9 mouse cellular contexts compared by ENCODE assay signal in genomic region chr2:154539720-154540119, GRCm38 (mm10). TPM values are rescaled to one million over a fixed set of nuclear protein-coding genes. Genes with fewer than 3 reads are reported as not detected.
DNase-seq lines count a peak whose midpoint lies in the region; ATAC-seq and TF ChIP-seq lines count a peak whose summit lies in the region.
"Had no signal": no experiment of that assay in that cellular context is flagged by ENCODE, and none has a peak within 500 bp of the region (broad histone marks: within the 10 kb centered on the region; RNA-seq: fewer than 3 reads in every experiment).

No protein-coding gene starts in this region.

- no peaks in the 10 kb centered on the region for H3K9me3 ChIP-seq in forebrain, embryonic 15.5 days
- H3K9me3 ChIP-seq in forebrain, embryonic 13.5 days (replicated peaks): no peaks in the 10 kb centered on the region
- no peaks in the 10 kb centered on the region for H3K9me3 ChIP-seq in G1E (replicated peaks)
- no peaks in the 10 kb centered on the region for H3K9me3 ChIP-seq in intestine, embryonic 15.5 days
- H3K9me3 ChIP-seq: midbrain, embryonic 12.5 days had no signal

- ATAC-seq in forebrain, embryonic 15.5 days (replicated peaks): no peak
- ATAC-seq in forebrain, embryonic 13.5 days: no peak
- no peak for ATAC-seq in G1E (ENCODE audit: extremely low read depth, insufficient number of reproducible peaks, low FRiP score, poor library complexity, severe bottlenecking)
- no peak for ATAC-seq in intestine, embryonic 15.5 days

- H3K36me3 ChIP-seq in forebrain, embryonic 15.5 days: peaks cover 21% of the 10 kb centered on the region
- H3K36me3 ChIP-seq in forebrain, embryonic 13.5 days (ENCODE audit: poor library complexity, severe bottlenecking): peaks cover 36% of the 10 kb centered on the region
- peaks cover 93% of the 10 kb centered on the region for H3K36me3 ChIP-seq in G1E (replicated peaks)
- H3K36me3 ChIP-seq in intestine, embryonic 15.5 days: peaks cover 8% of the 10 kb centered on the region; the same call in 1 of the 2 replicates

- no peak overlapping the region for H3K9ac ChIP-seq in forebrain, embryonic 15.5 days (replicated peaks)
- no peak overlapping the region for H3K9ac ChIP-seq in forebrain, embryonic 13.5 days
- H3K9ac ChIP-seq in intestine, embryonic 15.5 days: no peak overlapping the region
- H3K9ac ChIP-seq: midbrain, embryonic 12.5 days had no signal

- H3K4me1 ChIP-seq in forebrain, embryonic 15.5 days: peaks cover 37% of the 10 kb centered on the region
- peaks cover 37% of the 10 kb centered on the region for H3K4me1 ChIP-seq in forebrain, embryonic 13.5 days
- peaks cover 26% of the 10 kb centered on the region for H3K4me1 ChIP-seq in G1E (ENCODE audit: insufficient read depth, low read depth, low read length)
- H3K4me1 ChIP-seq in intestine, embryonic 15.5 days (replicated peaks): 0 out of 2 replicates have a peak, but pooled peaks cover 3% of the 10 kb centered on the region

- DNase-seq in left cerebral cortex, postnatal 4 days: peak; percentile 52
- DNase-seq in left cerebral cortex, postnatal 10 days (ENCODE audit: extremely low spot score in 1 of 2, low spot score in 2 of 2): no peak
- no peak for DNase-seq in G1E (ENCODE audit: low spot score)
- peak; percentile 53 for DNase-seq in embryo, embryonic 11 days
- DNase-seq in right cerebral cortex, postnatal 14 days: peak; percentile 62

- TF ChIP-seq CTCF in G1E (IDR thresholded peaks at IDR 0.05; ENCODE audit: low read depth, low read length): peak; percentile 37

- peak overlapping the region; percentile 79; the same call in 1 of the 2 replicates for H3K27ac ChIP-seq in forebrain, embryonic 15.5 days (replicated peaks)
- H3K27ac ChIP-seq in forebrain, embryonic 13.5 days: no peak overlapping the region
- no peak overlapping the region for H3K27ac ChIP-seq in intestine, embryonic 15.5 days

- no peaks in the 10 kb centered on the region for H3K27me3 ChIP-seq in forebrain, embryonic 15.5 days
- no peaks in the 10 kb centered on the region for H3K27me3 ChIP-seq in forebrain, embryonic 13.5 days
- H3K27me3 ChIP-seq in G1E (ENCODE audit: insufficient read depth, low read length): no peaks in the 10 kb centered on the region
- no peaks in the 10 kb centered on the region for H3K27me3 ChIP-seq in intestine, embryonic 15.5 days (replicated peaks)
- H3K27me3 ChIP-seq: midbrain, embryonic 12.5 days had no signal

- 73% methylated on average over 3 of the region's 3 CpGs for WGBS in forebrain, embryonic 15.5 days
- 76% methylated on average over 3 of the region's 3 CpGs for WGBS in forebrain, embryonic 13.5 days
- 79% methylated on average over 3 of the region's 3 CpGs for WGBS in intestine, embryonic 15.5 days

- no peak overlapping the region for H3K4me2 ChIP-seq in forebrain, embryonic 15.5 days (replicated peaks)
- no peak overlapping the region for H3K4me2 ChIP-seq in forebrain, embryonic 13.5 days
- no peak overlapping the region for H3K4me2 ChIP-seq in intestine, embryonic 15.5 days (replicated peaks)
- H3K4me2 ChIP-seq: midbrain, embryonic 12.5 days had no signal

- intact Hi-C loops in left cerebral cortex, postnatal 4 days (cut with DNase I): loop anchor here (2.0 kb wide), 1 partner anchor 123 kb away; no protein-coding TSS in a partner anchor
- intact Hi-C loops in left cerebral cortex, postnatal 10 days (cut with DNase I): loop anchor here (1.0 to 5.0 kb wide), 2 partner anchors 102 to 122 kb away; partner anchors contain the start of gene Cbfa2t2

- H3K4me3 ChIP-seq in forebrain, embryonic 15.5 days: no peak overlapping the region
- H3K4me3 ChIP-seq in forebrain, embryonic 13.5 days: no peak overlapping the region
- H3K4me3 ChIP-seq in G1E (ENCODE audit: low read depth, low read length): no peak overlapping the region
- no peak overlapping the region for H3K4me3 ChIP-seq in intestine, embryonic 15.5 days (replicated peaks)
- H3K4me3 ChIP-seq: midbrain, embryonic 12.5 days had no signal

RNA-seq across cellular contexts. Expression of gene 1700003F12Rik, which starts 7.2 kb away (rescaled TPM):
- 1.9 and 2.6 TPM in 2 replicates for polyA plus RNA-seq in forebrain, embryonic 15.5 days (2015; fragmentation: Nextera tagmentation; extraction: Ambion mirVana)
- 1.4 TPM in 2 replicates for polyA plus RNA-seq in forebrain, embryonic 13.5 days (2015; fragmentation: Nextera tagmentation; extraction: Ambion mirVana)
- total RNA-seq in left cerebral cortex, postnatal 4 days (2021): 1 to 10 TPM in 1 of 2 experiments, under 1 TPM in 1; 0.98 to 1.4 TPM
- total RNA-seq in left cerebral cortex, postnatal 10 days (2021): under 1 TPM in 1 of 2 experiments, not detected in 1; 0.71 TPM
- total RNA-seq in G1E (2014; fragmentation: Nextera tagmentation) (not detected in 2 replicates), G1E (2017) (not detected in 2 replicates)
- 0.13 TPM in 1 of 2 replicates, not detected in the other for polyA plus RNA-seq in G1E (2012)
- 0.52 and 0.57 TPM in 2 replicates for polyA plus RNA-seq in intestine, embryonic 15.5 days (2015; fragmentation: Nextera tagmentation; extraction: Ambion mirVana)

RNA-seq across cellular contexts. Expression of gene Actl10, which starts 11.9 kb away (rescaled TPM):
- polyA plus RNA-seq in forebrain, embryonic 15.5 days (2015; fragmentation: Nextera tagmentation; extraction: Ambion mirVana): 0.59 and 0.88 TPM in 2 replicates
- 0.49 and 0.68 TPM in 2 replicates for polyA plus RNA-seq in forebrain, embryonic 13.5 days (2015; fragmentation: Nextera tagmentation; extraction: Ambion mirVana)
- total RNA-seq in left cerebral cortex, postnatal 4 days (2021): under 1 TPM in 1 of 2 experiments, not detected in 1; 0.26 TPM
- not detected for total RNA-seq in left cerebral cortex, postnatal 10 days (2021)
- 0.53 TPM in 1 of 2 replicates, not detected in the other for total RNA-seq in G1E (2014; fragmentation: Nextera tagmentation)
- 0.22 and 0.41 TPM in 2 replicates for total RNA-seq in G1E (2017)
- not detected in 2 replicates for polyA plus RNA-seq in G1E (2012)
- polyA plus RNA-seq in intestine, embryonic 15.5 days (2015; fragmentation: Nextera tagmentation; extraction: Ambion mirVana): 0.15 TPM in 1 of 2 replicates, not detected in the other

RNA-seq across cellular contexts. Expression of gene Necab3, which starts 19.0 kb away (rescaled TPM):
- polyA plus RNA-seq in forebrain, embryonic 15.5 days (2015; fragmentation: Nextera tagmentation; extraction: Ambion mirVana): 22.2 and 27.8 TPM in 2 replicates
- 19.8 and 25.4 TPM in 2 replicates for polyA plus RNA-seq in forebrain, embryonic 13.5 days (2015; fragmentation: Nextera tagmentation; extraction: Ambion mirVana)
- total RNA-seq in left cerebral cortex, postnatal 4 days (2021): 10 to 100 TPM; 23.6 to 24.1 TPM
- 10 to 100 TPM; 59.5 to 63.2 TPM for total RNA-seq in left cerebral cortex, postnatal 10 days (2021)
- total RNA-seq in G1E (2014; fragmentation: Nextera tagmentation) (13.0 and 13.2 TPM in 2 replicates), G1E (2017) (6.8 and 7.6 TPM in 2 replicates)
- 9.8 and 11.6 TPM in 2 replicates for polyA plus RNA-seq in G1E (2012)
- 1.2 TPM in 2 replicates for polyA plus RNA-seq in intestine, embryonic 15.5 days (2015; fragmentation: Nextera tagmentation; extraction: Ambion mirVana)

RNA-seq across cellular contexts. Expression of gene E2f1, which starts 30.0 kb away (rescaled TPM):
- polyA plus RNA-seq in forebrain, embryonic 15.5 days (2015; fragmentation: Nextera tagmentation; extraction: Ambion mirVana): 14.1 and 15.8 TPM in 2 replicates
- 20.8 and 22.8 TPM in 2 replicates for polyA plus RNA-seq in forebrain, embryonic 13.5 days (2015; fragmentation: Nextera tagmentation; extraction: Ambion mirVana)
- 10 to 100 TPM; 10.8 to 11.9 TPM for total RNA-seq in left cerebral cortex, postnatal 4 days (2021)
- 10 to 100 TPM; 12.2 to 12.6 TPM for total RNA-seq in left cerebral cortex, postnatal 10 days (2021)
- 31.9 and 32.5 TPM in 2 replicates for total RNA-seq in G1E (2014; fragmentation: Nextera tagmentation)
- 13.9 and 15.6 TPM in 2 replicates for total RNA-seq in G1E (2017)
- polyA plus RNA-seq in G1E (2012): 93.1 and 94.6 TPM in 2 replicates
- 16.7 and 18.7 TPM in 2 replicates for polyA plus RNA-seq in intestine, embryonic 15.5 days (2015; fragmentation: Nextera tagmentation; extraction: Ambion mirVana)

Comparison
In these comparisons a context has a peak if more than half of its experiments do, and no peak if none do; other contexts are left out.
1. DNase-seq: peak in left cerebral cortex, postnatal 4 days (single experiment), embryo, embryonic 11 days (single experiment) and right cerebral cortex, postnatal 14 days (single experiment); none in left cerebral cortex, postnatal 10 days (0 of 2) and G1E (single experiment).